12 mouse cellular contexts compared by ENCODE assay signal in genomic region chr2:27775006-27775405, GRCm38 (mm10).
DNase-seq lines count a peak whose midpoint lies in the region; ATAC-seq lines count a peak whose summit lies in the region.
"Had no signal": no experiment of that assay in that cellular context is flagged by ENCODE, and none has a peak within 500 bp of the region (broad histone marks: within the 10 kb centered on the region; RNA-seq: fewer than 3 reads in every experiment).

No protein-coding gene starts in this region.

- no peak for DNase-seq in heart, embryonic 10.5 days (ENCODE audit: low spot score)
- no peak for DNase-seq in heart, adult 8-10 months (ENCODE audit: low spot score)
- DNase-seq in liver, embryonic 13.5 days = no peak
- DNase-seq in liver = no peak
- no peak for DNase-seq in right cerebral cortex, adult 2 months (ENCODE audit: low spot score in 2 of 2)
- DNase-seq: adrenal gland, postnatal 10 days; cerebellum, adult 11-12 months had no signal

- no peaks in the 10 kb centered on the region for H3K9me3 ChIP-seq in heart, embryonic 10.5 days
- no peaks in the 10 kb centered on the region for H3K9me3 ChIP-seq in liver, embryonic 13.5 days (replicated peaks)
- H3K9me3 ChIP-seq in embryonic facial prominence, embryonic 12.5 days = no peaks in the 10 kb centered on the region
- H3K9me3 ChIP-seq in limb, embryonic 15.5 days = no peaks in the 10 kb centered on the region

- H3K4me1 ChIP-seq in heart, embryonic 10.5 days = peaks cover 44% of the 10 kb centered on the region
- H3K4me1 ChIP-seq in liver, embryonic 13.5 days (replicated peaks) = 0 out of 2 replicates have a peak, but pooled peaks cover 6% of the 10 kb centered on the region
- H3K4me1 ChIP-seq in embryonic facial prominence, embryonic 12.5 days = peaks cover 42% of the 10 kb centered on the region
- H3K4me1 ChIP-seq in limb, embryonic 15.5 days = peaks cover 76% of the 10 kb centered on the region

- H3K36me3 ChIP-seq in heart, embryonic 10.5 days = no peaks in the 10 kb centered on the region
- no peaks in the 10 kb centered on the region for H3K36me3 ChIP-seq in liver, embryonic 13.5 days
- H3K36me3 ChIP-seq in embryonic facial prominence, embryonic 12.5 days = no peaks in the 10 kb centered on the region
- H3K36me3 ChIP-seq in limb, embryonic 15.5 days = no peaks in the 10 kb centered on the region

- H3K9ac ChIP-seq in liver, embryonic 13.5 days = no peak overlapping the region
- no peak overlapping the region for H3K9ac ChIP-seq in embryonic facial prominence, embryonic 12.5 days
- no peak overlapping the region for H3K9ac ChIP-seq in limb, embryonic 15.5 days

- 85% methylated on average over 10 of the region's 10 CpGs for WGBS in heart, embryonic 10.5 days
- WGBS in liver, embryonic 13.5 days (ENCODE audit: insufficient replicate concordance) = 75% methylated on average over 10 of the region's 10 CpGs
- 88% methylated on average over 10 of the region's 10 CpGs for WGBS in embryonic facial prominence, embryonic 12.5 days
- 70% methylated on average over 10 of the region's 10 CpGs for WGBS in limb, embryonic 15.5 days

- H3K27ac ChIP-seq in heart, embryonic 10.5 days = peak overlapping the region; percentile 76; the same call in 1 of the 2 replicates
- H3K27ac ChIP-seq in liver, embryonic 13.5 days = 0 out of 2 replicates have a peak overlapping the region, but pooled peaks have one; percentile 12
- peak overlapping the region; percentile 94 for H3K27ac ChIP-seq in embryonic facial prominence, embryonic 12.5 days
- peak overlapping the region; percentile 96 for H3K27ac ChIP-seq in limb, embryonic 15.5 days

- no peak overlapping the region for H3K4me3 ChIP-seq in heart, embryonic 10.5 days
- H3K4me3 ChIP-seq in liver, embryonic 13.5 days (replicated peaks) = no peak overlapping the region
- no peak overlapping the region for H3K4me3 ChIP-seq in embryonic facial prominence, embryonic 12.5 days
- H3K4me3 ChIP-seq in limb, embryonic 15.5 days = no peak overlapping the region

- peaks cover 17% of the 10 kb centered on the region; the same call in 1 of the 2 replicates for H3K27me3 ChIP-seq in heart, embryonic 10.5 days (ENCODE audit: insufficient read depth, poor library complexity, severe bottlenecking)
- H3K27me3 ChIP-seq in liver, embryonic 13.5 days = no peaks in the 10 kb centered on the region
- H3K27me3 ChIP-seq in embryonic facial prominence, embryonic 12.5 days = no peaks in the 10 kb centered on the region
- H3K27me3 ChIP-seq in limb, embryonic 15.5 days = no peaks in the 10 kb centered on the region
- H3K27me3 ChIP-seq: Patski had no signal

- no peak for ATAC-seq in liver, embryonic 13.5 days (ENCODE audit: low read depth)
- ATAC-seq in embryonic facial prominence, embryonic 12.5 days (ENCODE audit: insufficient number of reproducible peaks, insufficient read depth, low FRiP score, low TSS enrichment) = no peak
- ATAC-seq in limb, embryonic 15.5 days (ENCODE audit: insufficient number of reproducible peaks, low FRiP score, low TSS enrichment, low read depth) = no peak
- no peak for ATAC-seq in granulocyte monocyte progenitor cell, adult 5-6 weeks (replicated peaks; ENCODE audit: poor library complexity, severe bottlenecking)
- ATAC-seq: hindbrain, embryonic 16.5 days; Patski had no signal

- H3K4me2 ChIP-seq in liver, embryonic 13.5 days = no peak overlapping the region
- H3K4me2 ChIP-seq in embryonic facial prominence, embryonic 12.5 days (replicated peaks) = no peak overlapping the region
- no peak overlapping the region for H3K4me2 ChIP-seq in limb, embryonic 15.5 days

Comparison
In these comparisons a context has a peak if more than half of its experiments do, and no peak if none do; other contexts are left out.
1. H3K27ac ChIP-seq: peak in every context shown above with its lines; median percentile 96 in limb, embryonic 15.5 days; 94 in embryonic facial prominence, embryonic 12.5 days; 76 in heart, embryonic 10.5 days; 12 in liver, embryonic 13.5 days.